Mouse (Mus musculus): ENCODE measurements around the gene Bpifb5.

DNA sequence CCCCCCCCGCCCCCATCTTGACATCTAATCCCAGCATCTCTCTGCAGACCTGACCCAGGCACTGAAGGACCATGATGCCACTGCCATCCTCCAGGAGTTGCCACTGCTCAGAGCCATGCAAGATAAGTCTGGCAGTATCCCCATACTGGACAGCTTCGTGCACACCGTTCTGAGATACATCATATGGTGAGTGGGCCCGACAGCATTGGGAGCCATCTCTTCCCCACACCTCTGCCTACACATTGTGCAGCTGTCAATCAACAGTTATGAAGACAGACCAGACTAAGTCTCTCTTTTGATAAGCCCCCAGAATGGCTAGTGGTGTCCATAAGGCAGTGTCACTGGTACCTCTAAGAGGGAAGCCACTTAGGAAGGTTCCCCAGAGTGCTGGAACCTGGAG lies 18.9 kb upstream of the Bpifb5 start:
- TF ChIP-seq CTCF (IDR thresholded peaks at IDR 0.05; ENCODE audit: borderline replicate concordance, insufficient read depth, low read length) (no peak), POLR2A (IDR thresholded peaks at IDR 0.05; ENCODE audit: low read depth, low read length) (no peak)
